16 mouse cellular contexts compared by ENCODE assay signal in the genomic region with DNA sequence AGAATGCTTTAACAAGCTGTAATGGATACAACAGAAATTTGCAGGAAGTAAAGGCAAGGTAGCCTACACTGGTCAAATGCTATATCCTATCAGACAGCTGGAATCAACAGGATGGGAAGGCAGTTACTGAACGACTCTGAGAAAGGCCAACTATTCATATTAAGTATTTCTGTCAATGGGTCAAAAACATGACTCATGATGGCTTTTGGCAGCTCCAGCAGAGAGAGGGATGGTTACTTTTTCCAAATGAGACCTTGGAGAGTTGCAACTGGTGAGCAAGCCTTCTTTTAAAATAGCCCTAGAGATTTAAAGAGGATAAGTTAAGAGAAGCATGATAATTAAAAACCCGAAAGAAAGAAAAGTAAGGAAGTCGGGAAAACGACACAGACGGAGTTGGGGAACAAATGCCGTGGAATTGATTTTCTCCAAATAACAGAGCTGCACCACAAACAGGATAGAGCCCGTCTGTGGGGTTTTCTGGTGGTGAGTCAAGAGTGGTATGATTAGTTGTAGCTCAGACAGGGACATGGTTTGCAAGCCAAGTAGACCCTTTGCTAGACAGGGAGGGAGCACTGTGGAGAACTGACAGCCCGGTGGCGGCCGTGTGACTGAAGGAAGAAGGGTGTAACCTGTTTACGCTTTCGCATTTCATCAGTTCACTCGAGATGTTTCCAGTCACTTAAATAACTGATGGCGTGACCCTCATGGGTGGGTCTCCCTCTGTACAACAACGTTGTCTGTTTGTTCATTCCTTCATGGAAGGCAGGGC.
A peak's percentile ranks its signal among the peaks of the same experiment; 100 is the strongest.
DNase-seq lines count a peak whose midpoint lies in the region; ATAC-seq and TF ChIP-seq lines count a peak whose summit lies in the region.
"Had no signal": no experiment of that assay in that cellular context is flagged by ENCODE, and none has a peak within 500 bp of the region (broad histone marks: within the 10 kb centered on the region; RNA-seq: fewer than 3 reads in every experiment).

No protein-coding gene starts in this region.

- no peaks in the 10 kb centered on the region for H3K9me3 ChIP-seq in heart, postnatal 0 days (replicated peaks; ENCODE audit: control insufficient read depth, low read length)
- H3K9me3 ChIP-seq: midbrain, embryonic 10.5 days had no signal

- no peak overlapping the region for H3K9ac ChIP-seq in heart, postnatal 0 days (replicated peaks; ENCODE audit: low read depth, low read length)
- H3K9ac ChIP-seq: lung, embryonic 14.5 days had no signal

- 69% methylated on average over 15 of the region's 15 CpGs for WGBS in heart, postnatal 0 days

- ATAC-seq in heart, postnatal 0 days (ENCODE audit: insufficient read depth, low read depth), result no peak
- ATAC-seq: intestine, embryonic 16.5 days had no signal

- no peaks in the 10 kb centered on the region; the same call in 1 of the 2 replicates for H3K4me1 ChIP-seq in embryonic fibroblast, embryonic 13.5 days (ENCODE audit: control insufficient read depth, insufficient read depth, low read length)
- H3K4me1 ChIP-seq in heart, postnatal 0 days (ENCODE audit: control insufficient read depth, insufficient read depth), result no peaks in the 10 kb centered on the region
- H3K4me1 ChIP-seq: midbrain, embryonic 10.5 days had no signal

- TF ChIP-seq EP300 in heart, postnatal 0 days (IDR thresholded peaks at IDR 0.05; ENCODE audit: low read depth), result no peak

- no peak for TF ChIP-seq POLR2A in embryonic fibroblast, embryonic 13.5 days (IDR thresholded peaks at IDR 0.05; ENCODE audit: low read depth, low read length)

- TF ChIP-seq CTCF in embryonic fibroblast, embryonic 13.5 days (IDR thresholded peaks at IDR 0.05; ENCODE audit: borderline replicate concordance, insufficient read depth, low read length), result no peak
- TF ChIP-seq CTCF in heart, postnatal 0 days (IDR thresholded peaks at IDR 0.05; ENCODE audit: low read depth), result no peak

- H3K4me3 ChIP-seq in embryonic fibroblast, embryonic 13.5 days (ENCODE audit: insufficient read depth, low read length), result no peak overlapping the region
- H3K4me3 ChIP-seq in heart, postnatal 0 days (ENCODE audit: low read depth, low read length), result no peak overlapping the region
- H3K4me3 ChIP-seq: left cerebral cortex, adult 2 months; midbrain, embryonic 10.5 days had no signal

- peak; percentile 94 for DNase-seq in 3T3-L1 (ENCODE audit: low read depth, low spot score)
- DNase-seq in MN1 (ENCODE audit: low spot score), result peak; percentile 22
- DNase-seq in heart, postnatal 0 days (ENCODE audit: low spot score), result peak; percentile 5
- no peak for DNase-seq in cerebellum, adult 18-20 months
- no peak for DNase-seq in lung, postnatal 4 days
- DNase-seq in cerebellum, adult 11-12 months, result no peak
- DNase-seq: cerebellum, postnatal 36 days; kidney, postnatal 36 days; liver; lung, embryonic 14.5 days; right cerebral cortex, postnatal 4 days; thymus, postnatal 36 days had no signal

- no peak overlapping the region for H3K4me2 ChIP-seq in heart, postnatal 0 days (ENCODE audit: low read depth, low read length)
- H3K4me2 ChIP-seq: lung, embryonic 14.5 days had no signal

- H3K27me3 ChIP-seq in heart, postnatal 0 days (ENCODE audit: control insufficient read depth, insufficient read depth, low read length), result no peaks in the 10 kb centered on the region

- H3K36me3 ChIP-seq in heart, postnatal 0 days (replicated peaks; ENCODE audit: control insufficient read depth, insufficient read depth, low read length), result no peaks in the 10 kb centered on the region
- H3K36me3 ChIP-seq: midbrain, embryonic 10.5 days had no signal

- peak overlapping the region; percentile 97 for H3K27ac ChIP-seq in embryonic fibroblast, embryonic 13.5 days (ENCODE audit: insufficient read depth, low read length)
- H3K27ac ChIP-seq in heart, postnatal 0 days (ENCODE audit: low read depth), result no peak overlapping the region
- H3K27ac ChIP-seq: left cerebral cortex, adult 2 months; midbrain, embryonic 10.5 days had no signal

Comparison
In these comparisons a context has a peak if more than half of its experiments do, and no peak if none do; other contexts are left out.
1. DNase-seq: peak in 3T3-L1 (single experiment), MN1 (single experiment) and heart, postnatal 0 days (single experiment); none in cerebellum, adult 18-20 months (0 of 2), lung, postnatal 4 days (0 of 2) and cerebellum, adult 11-12 months (single experiment).